Mouse (Mus musculus): ENCODE results near the gene Tsfm. TPM values are rescaled to one million over a fixed set of nuclear protein-coding genes. Genes with fewer than 3 reads are reported as not detected.

Gene Tsfm
- total and polyA plus RNA-seq, 3 experiments, result 53.0 to 88.9 (median 78.0) TPM

- no peak overlapping the region for H3K4me2 ChIP-seq (ENCODE audit: insufficient read depth, low read depth, poor library complexity, severe bottlenecking)
Observed at GRCm38 (mm10) chr10:126962271-126962965, 68.2 kb downstream of the Tsfm start.

DNA sequence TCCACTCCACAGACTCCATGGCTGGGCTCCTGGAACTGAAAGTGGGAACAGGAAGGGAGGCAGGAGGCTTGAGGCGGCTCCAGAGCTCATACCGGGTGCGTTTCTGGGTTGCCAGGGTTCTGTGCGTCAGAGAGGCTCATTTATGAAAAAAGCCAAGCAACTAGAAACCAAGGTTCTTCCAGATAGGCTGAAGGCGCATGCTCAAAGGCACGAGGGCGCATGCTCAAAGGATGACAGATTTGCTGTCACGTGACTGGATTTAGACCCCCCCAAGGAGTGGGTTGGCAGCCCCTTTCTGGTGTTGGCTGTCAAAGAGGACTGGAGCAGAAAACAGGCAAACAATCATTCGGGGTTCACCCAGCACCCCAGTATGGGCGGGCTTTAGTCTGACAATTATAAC lies 68.9 kb downstream of the Tsfm start:
- Histone ChIP-seq H3K36me3 (replicated peaks in 1 of 2; ENCODE audit: control insufficient read depth in 1 of 2, insufficient read depth in 1 of 2, low read length in 1 of 2) (no peaks in the 10 kb centered on the region), H3K4me3 (replicated peaks in 1 of 3; ENCODE audit: low read depth in 2 of 3, low read length in 2 of 3, poor library complexity in 1 of 3) (no peak overlapping the region), H3K4me1 (ENCODE audit: control insufficient read depth in 1 of 2, insufficient read depth in 2 of 2) (peaks cover 18 to 29% of the 10 kb centered on the region in 2 experiments), H3K27ac (ENCODE audit: insufficient read depth, low read depth) (no peak overlapping the region), H3K9me3 (replicated peaks; ENCODE audit: low read length) (peaks cover 4% of the 10 kb centered on the region), H3K9ac (ENCODE audit: insufficient read depth, low read depth) (no peak overlapping the region), H3K79me2 (replicated peaks; ENCODE audit: control insufficient read depth, extremely low read depth, insufficient read depth, poor library complexity, severe bottlenecking) (no peaks in the 10 kb centered on the region), H3K4me2 (ENCODE audit: insufficient read depth, low read depth, poor library complexity, severe bottlenecking) (no peak overlapping the region), H3K27me3 (replicated peaks) (peaks cover 18% of the 10 kb centered on the region)
- TF ChIP-seq EP300 (IDR thresholded peaks at IDR 0.05; ENCODE audit: low read length) (no peak), HCFC1 (IDR thresholded peaks at IDR 0.05; ENCODE audit: low read depth, low read length) (no peak), MAX (IDR thresholded peaks at IDR 0.05; ENCODE audit: low read length) (no peak), MXI1 (IDR thresholded peaks at IDR 0.05; ENCODE audit: low read depth, low read length) (no peak), ETS1 (conservative IDR thresholded peaks at IDR 0.05; ENCODE audit: low read depth, low read length) (no peak), CHD2 (IDR thresholded peaks at IDR 0.05; ENCODE audit: low read length) (no peak), IRF4 (IDR thresholded peaks at IDR 0.05; ENCODE audit: low read depth, low read length) (no peak), MEF2A (IDR thresholded peaks at IDR 0.05; ENCODE audit: borderline replicate concordance, low read depth, low read length) (no peak), KAT2A (IDR thresholded peaks at IDR 0.05; ENCODE audit: insufficient replicate concordance, low read length) (no peak), ELF1 (IDR thresholded peaks at IDR 0.05; ENCODE audit: low read depth, low read length) (no peak), PAX5 (IDR thresholded peaks at IDR 0.05; ENCODE audit: low read length) (no peak), GABPA (IDR thresholded peaks at IDR 0.05; ENCODE audit: insufficient replicate concordance, low read depth, low read length) (no peak), BHLHE40 (IDR thresholded peaks at IDR 0.05; ENCODE audit: low read depth, low read length) (no peak), POLR2AphosphoS2 (IDR thresholded peaks at IDR 0.05; ENCODE audit: low read depth, low read length) (no peak), NRF1 (IDR thresholded peaks at IDR 0.05; ENCODE audit: low read depth, low read length) (no peak), ZNF384 (IDR thresholded peaks at IDR 0.05; ENCODE audit: low read depth, low read length) (no peak), TCF12 (IDR thresholded peaks at IDR 0.05; ENCODE audit: low read depth, low read length) (no peak), TBP (conservative IDR thresholded peaks at IDR 0.05; ENCODE audit: low read depth, low read length) (no peak), MYC (IDR thresholded peaks at IDR 0.05; ENCODE audit: low read depth, low read length) (no peak)
- in situ Hi-C loops (cut with MboI; ENCODE audit: low pct_ligation_motif_present, low pct_unique_long_range_greater_than_20kb, low sequenced_read_pairs) (no loop called here), dilution Hi-C loops (cut with MboI; ENCODE audit: extremely low pct_ligation_motif_present, extremely low pct_unique_long_range_greater_than_20kb, low sequenced_read_pairs) (no loop called here)
- no peak for DNase-seq (ENCODE audit: extremely low read depth)

More at GRCm38 (mm10) chr10:126962271-126962965, 68.2 kb downstream of the Tsfm start:
- TF ChIP-seq RAD21 (IDR thresholded peaks at IDR 0.05; ENCODE audit: low read depth, low read length) (no peak), IRF4 (IDR thresholded peaks at IDR 0.05; ENCODE audit: low read depth, low read length) (no peak), NELFE (IDR thresholded peaks at IDR 0.05; ENCODE audit: low read depth, low read length) (no peak), CHD2 (IDR thresholded peaks at IDR 0.05; ENCODE audit: low read length) (no peak), CTCF (conservative IDR thresholded peaks at IDR 0.05 in 1 of 2, IDR thresholded peaks at IDR 0.05 in 1 of 2; ENCODE audit: low read depth in 2 of 2, low read length in 2 of 2) (no peak), GABPA (IDR thresholded peaks at IDR 0.05; ENCODE audit: insufficient replicate concordance, low read depth, low read length) (no peak), ZNF384 (IDR thresholded peaks at IDR 0.05; ENCODE audit: low read depth, low read length) (no peak), ZC3H11A (IDR thresholded peaks at IDR 0.05; ENCODE audit: low read depth, low read length) (no peak), CHD1 (IDR thresholded peaks at IDR 0.05; ENCODE audit: low read depth, low read length) (no peak), MXI1 (IDR thresholded peaks at IDR 0.05; ENCODE audit: low read depth, low read length) (no peak), MEF2A (IDR thresholded peaks at IDR 0.05; ENCODE audit: borderline replicate concordance, low read depth, low read length) (no peak), SMC3 (IDR thresholded peaks at IDR 0.05; ENCODE audit: low read depth, low read length) (no peak), JUND (conservative IDR thresholded peaks at IDR 0.05; ENCODE audit: low read depth, low read length) (no peak), ETS1 (conservative IDR thresholded peaks at IDR 0.05; ENCODE audit: low read depth, low read length) (no peak), BHLHE40 (IDR thresholded peaks at IDR 0.05; ENCODE audit: low read depth, low read length) (no peak), JUN (IDR thresholded peaks at IDR 0.05; ENCODE audit: insufficient read depth, low read depth, low read length) (no peak)
- Histone ChIP-seq H3K36me3 (replicated peaks in 1 of 2; ENCODE audit: control insufficient read depth in 1 of 2, insufficient read depth in 1 of 2, low read length in 1 of 2) (no peaks in the 10 kb centered on the region), H3K9ac (ENCODE audit: insufficient read depth, low read depth) (no peak overlapping the region), H3K79me2 (replicated peaks; ENCODE audit: control insufficient read depth, extremely low read depth, insufficient read depth, poor library complexity, severe bottlenecking) (no peaks in the 10 kb centered on the region), H3K4me1 (ENCODE audit: control insufficient read depth in 1 of 2, insufficient read depth in 2 of 2) (peaks cover 22 to 31% of the 10 kb centered on the region in 2 experiments), H3K4me3 (replicated peaks in 1 of 3; ENCODE audit: low read depth in 2 of 3, low read length in 2 of 3, poor library complexity in 1 of 3) (no peak overlapping the region), H3K27me3 (replicated peaks) (peaks cover 15% of the 10 kb centered on the region), H3K9me3 (replicated peaks; ENCODE audit: low read length) (peaks cover 4% of the 10 kb centered on the region), H3K27ac (ENCODE audit: insufficient read depth, low read depth) (no peak overlapping the region)
- dilution Hi-C loops (cut with MboI; ENCODE audit: extremely low pct_ligation_motif_present, extremely low pct_unique_long_range_greater_than_20kb, low sequenced_read_pairs), result no loop called here
- in situ Hi-C loops (cut with MboI; ENCODE audit: low pct_ligation_motif_present, low pct_unique_long_range_greater_than_20kb, low sequenced_read_pairs), result no loop called here
- DNase-seq (ENCODE audit: extremely low read depth), result no peak

Measured in CH12.LX (cell line).